Mouse (Mus musculus): ENCODE data around the gene Mapk3. TPM values are rescaled to one million over a fixed set of nuclear protein-coding genes. Genes with fewer than 3 reads are reported as not detected.

Mapk3 gene
- total RNA-seq, 2 experiments from 2014 or later = 56.5 to 59.8 TPM

DNA sequence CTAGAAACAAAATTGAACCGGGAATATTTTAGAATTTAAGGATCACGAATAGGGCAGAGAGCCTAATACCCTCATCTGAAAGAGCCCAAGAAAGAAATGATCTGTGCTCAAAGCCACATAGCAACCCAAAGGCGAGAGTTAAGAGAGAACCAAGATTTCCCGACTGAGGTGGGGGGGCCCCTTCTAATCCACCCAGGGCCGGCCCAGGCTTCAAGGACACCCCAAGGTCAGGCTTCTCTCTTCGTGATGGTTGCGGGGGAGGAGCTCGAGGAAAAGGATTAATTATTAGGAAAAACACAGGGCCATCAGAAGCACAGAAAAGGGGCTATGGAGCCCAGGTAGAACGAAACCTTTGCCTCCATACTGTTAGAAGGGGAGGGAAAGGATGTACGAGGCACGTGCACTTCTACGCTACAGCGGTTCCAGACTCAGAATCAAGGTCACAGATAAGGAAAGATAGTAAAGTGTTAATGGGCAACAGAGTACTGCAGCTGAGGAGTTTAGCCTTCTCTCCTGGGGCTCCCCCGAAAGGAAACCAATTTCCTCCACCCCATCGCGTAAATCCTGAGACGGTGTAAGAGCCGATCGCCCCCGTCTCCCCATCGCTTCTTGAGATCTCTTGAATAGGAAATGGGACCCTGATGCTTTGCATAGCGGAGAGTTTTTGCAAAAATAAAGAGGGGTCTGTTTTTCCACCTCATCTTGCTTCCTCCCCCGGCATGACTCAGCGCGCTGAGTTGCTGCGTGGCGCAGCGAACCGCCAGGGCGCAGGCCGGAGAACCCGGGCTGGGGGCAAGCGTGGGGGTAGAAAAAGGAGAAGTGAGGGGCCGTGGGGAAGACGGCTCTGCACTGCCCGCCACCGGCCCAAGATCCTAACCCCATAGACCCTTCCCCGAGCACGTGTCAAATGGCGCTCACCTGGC, 39.0 kb downstream of the Mapk3 start:
- intact Hi-C loops (cut with DNase I) = no loop called here
- no peak for DNase-seq (ENCODE audit: low spot score)

DNA sequence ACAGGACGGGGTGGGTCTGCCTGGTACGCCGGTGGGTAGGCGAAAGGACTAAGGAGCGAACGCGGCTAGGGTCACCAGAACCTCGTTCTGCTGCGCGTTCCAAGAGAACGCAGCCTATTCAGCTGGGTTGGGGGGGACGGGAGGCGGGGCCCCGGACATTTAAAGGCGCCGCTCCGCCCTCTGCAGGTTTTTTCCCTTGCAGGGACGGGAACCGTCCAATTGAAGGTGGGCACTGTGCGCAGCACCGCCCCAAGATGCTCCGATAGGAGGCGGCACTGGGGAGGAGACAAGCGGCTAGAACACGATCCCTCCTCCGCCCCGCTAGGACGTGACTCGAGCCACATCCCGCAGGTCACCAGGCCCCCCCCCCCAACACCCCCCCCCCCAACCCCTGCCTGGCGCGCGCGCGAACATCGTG, 39.7 kb downstream of the Mapk3 start:
- intact Hi-C loops (cut with DNase I) = no loop called here

DNA sequence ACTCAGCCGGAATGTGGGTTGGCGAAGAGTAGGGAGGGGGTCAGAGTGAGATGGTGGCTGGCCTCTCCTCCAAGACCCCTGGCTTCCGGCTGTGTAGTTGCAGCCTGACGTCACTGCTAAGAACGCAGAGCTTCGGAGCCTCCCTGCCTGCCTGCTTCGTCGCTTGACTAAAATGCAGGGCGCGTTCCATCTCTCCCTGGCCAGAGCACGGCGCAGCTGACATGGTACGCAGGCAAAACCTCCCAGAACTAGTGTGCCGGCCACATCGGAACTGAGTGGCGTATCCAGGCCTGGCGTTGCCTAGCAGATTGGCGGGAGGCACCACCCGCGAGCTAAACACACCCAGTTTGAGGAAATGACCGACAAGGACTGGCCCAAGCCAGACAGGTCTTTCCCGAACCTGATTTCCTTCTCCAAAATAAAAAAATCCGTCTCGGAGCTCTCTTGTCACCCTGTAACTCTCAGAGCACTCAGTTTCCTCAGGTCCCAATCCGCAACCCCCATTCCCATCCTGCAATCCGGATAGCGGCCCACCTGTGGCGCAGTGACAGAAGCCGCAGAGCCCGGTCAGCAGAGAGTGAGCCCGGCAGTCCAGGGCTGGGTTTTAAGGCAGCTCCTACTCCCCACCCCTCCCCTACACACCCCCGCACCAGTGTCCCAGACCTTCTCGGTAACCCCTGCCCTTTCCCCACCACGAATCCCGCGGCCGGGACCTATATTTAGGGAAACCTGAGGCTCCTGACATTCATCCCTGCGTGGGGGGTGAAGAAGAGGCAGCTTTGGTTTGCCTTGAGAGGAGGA, 40.3 kb downstream of the Mapk3 start:
- intact Hi-C loops (cut with DNase I) = loop anchor here (5.0 kb wide), 1 partner anchor 233 kb away; no protein-coding TSS in a partner anchor
- DNase-seq (ENCODE audit: low spot score) = no peak

More for the DNA sequence above, 39.7 kb downstream of the Mapk3 start:
- peak; percentile 98 for DNase-seq (ENCODE audit: low spot score)

DNA sequence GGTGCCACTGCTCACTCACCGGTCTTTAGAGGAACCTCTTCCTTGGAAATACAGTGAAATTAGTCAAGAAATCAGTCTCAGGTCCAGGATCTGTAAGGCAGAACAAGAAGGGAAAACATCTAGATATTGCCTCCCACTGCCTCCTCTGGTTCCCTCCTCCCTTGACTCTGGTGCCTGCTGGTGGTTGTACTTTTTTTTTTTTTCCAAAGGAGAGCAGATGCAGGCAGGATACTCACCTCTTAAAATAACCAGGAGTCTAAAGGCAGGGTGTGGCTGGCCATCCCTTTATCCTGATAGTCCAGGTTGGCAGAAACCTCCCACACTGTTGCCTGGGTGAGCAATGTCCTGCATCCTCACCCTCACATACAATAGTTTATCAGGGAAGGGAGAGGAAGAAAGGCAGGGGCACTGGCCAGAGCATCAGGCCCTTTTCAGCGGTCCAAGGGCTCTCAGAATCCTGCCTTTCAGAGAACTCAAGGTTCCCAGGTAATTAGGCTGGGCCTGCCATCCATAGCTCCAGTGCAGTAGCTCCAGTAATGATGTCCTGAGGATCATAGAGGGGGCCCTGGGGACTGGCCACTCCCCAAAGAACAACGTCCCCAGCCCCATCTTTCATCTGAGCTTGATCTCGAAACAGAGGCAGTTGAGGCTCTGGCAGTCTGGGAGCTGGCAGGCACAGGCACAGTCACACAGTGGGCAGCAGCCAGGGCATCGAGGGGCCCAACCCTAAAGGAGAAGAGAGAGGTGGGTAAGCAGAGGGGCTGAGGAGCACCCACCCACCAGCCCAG, 41.1 kb downstream of the Mapk3 start:
- no peak for DNase-seq (ENCODE audit: low spot score)
- intact Hi-C loops (cut with DNase I) = loop anchor here (5.0 kb wide), 1 partner anchor 232 kb away; no protein-coding TSS in a partner anchor

DNA sequence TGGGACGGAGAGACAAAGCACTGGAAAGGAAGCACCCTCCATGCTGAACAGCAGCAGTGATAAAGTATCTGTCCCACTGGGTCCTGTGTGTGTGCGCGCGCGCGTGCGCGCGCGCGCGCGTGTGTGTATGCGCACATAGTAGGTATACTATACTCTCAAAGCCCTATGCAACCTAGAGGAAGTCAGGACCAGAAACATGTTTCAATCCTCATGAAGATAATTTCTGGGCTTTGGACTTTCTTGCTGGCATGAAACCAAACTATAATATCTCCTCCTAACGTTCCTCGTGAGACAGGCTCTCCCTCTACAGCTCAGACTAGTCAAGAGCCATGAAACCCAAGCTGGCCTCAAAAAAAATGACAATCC, 41.6 kb downstream of the Mapk3 start:
- intact Hi-C loops (cut with DNase I) = loop anchor here (5.0 kb wide), 1 partner anchor 231 kb away; no protein-coding TSS in a partner anchor

DNA sequence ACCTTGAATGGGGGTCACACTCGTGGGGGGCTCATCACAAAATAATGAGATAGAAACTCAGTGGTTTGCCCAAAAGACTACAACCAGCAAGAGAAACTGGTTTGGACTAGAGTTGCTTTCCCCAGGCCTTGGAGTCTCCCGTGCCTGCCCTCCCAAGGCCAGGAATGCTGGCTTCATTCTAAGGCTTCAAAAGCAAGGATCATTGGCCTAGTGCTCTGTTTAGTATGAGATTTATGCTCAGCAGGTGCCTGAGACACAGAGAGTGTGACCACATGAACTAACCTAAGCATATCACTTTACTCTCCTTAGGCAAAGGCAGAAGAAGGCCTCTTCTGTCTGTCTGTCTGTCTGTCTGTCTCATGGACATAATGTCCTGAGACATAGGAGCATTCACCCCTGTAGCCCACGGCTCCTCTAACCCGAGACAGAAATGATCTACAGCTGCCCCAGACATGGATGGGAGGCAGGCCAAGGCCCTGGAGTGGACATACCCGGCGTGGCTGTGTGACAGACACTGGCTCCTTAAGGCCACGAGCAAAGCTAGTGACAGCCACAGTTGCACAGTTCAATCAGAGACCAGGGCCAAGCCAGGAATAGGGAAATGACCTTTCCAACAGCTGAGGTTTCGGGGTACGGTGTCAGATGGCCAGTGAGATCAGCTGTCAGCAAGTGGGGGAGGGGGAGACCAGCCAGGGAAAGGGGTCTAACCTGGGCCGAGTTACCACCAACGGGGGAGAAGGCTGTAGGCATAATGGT, 42.9 kb downstream of the Mapk3 start:
- DNase-seq (ENCODE audit: low spot score) = no peak
- intact Hi-C loops (cut with DNase I) = loop anchor here (5.0 kb wide), 1 partner anchor 230 kb away; no protein-coding TSS in a partner anchor

More for the DNA sequence above, 41.6 kb downstream of the Mapk3 start:
- no peak for DNase-seq (ENCODE audit: low spot score)

DNA sequence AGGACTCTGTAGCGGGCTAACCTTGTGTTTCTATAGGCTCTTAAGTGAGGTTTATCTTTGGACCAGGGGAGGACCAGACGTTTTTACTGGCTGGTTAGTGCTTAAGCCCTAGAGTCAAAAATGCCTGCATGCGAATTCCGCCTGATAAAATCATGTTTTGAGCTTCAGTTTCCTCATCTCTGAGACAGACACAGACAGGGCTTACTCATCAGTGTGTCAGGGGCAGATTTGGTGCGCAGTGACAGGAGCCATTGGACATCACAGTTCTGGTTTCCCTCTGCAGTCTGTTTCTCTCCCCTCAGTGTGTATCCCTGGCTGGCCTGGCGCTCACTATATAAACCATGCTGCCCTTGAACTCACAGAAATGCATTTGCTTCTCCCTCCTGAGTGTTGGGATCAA, 43.8 kb downstream of the Mapk3 start:
- intact Hi-C loops (cut with DNase I) = loop anchor here (5.0 kb wide), 1 partner anchor 229 kb away; no protein-coding TSS in a partner anchor
- DNase-seq (ENCODE audit: low spot score) = no peak

DNA sequence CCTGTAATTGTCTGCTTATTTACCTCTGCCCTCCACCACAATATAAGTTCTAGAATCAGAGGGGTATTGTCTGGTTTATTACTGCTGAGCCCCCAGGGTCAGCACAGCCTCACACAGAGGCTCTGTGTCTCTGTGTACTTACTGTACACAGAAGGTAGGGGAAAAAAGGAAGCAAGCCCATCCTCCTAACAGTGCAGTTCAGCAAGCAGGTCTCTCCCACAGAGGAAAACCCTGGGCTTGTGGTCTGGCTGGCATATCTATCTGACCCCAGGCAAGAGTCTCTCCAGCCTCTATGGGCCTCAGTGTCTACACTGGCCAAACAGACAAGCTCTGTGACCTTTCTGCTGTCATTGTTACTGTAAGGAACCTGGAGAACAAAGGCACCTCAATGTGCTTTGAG, 44.4 kb downstream of the Mapk3 start:
- intact Hi-C loops (cut with DNase I) = loop anchor here (5.0 kb wide), 1 partner anchor 229 kb away; no protein-coding TSS in a partner anchor
- no peak for DNase-seq (ENCODE audit: low spot score)

DNA sequence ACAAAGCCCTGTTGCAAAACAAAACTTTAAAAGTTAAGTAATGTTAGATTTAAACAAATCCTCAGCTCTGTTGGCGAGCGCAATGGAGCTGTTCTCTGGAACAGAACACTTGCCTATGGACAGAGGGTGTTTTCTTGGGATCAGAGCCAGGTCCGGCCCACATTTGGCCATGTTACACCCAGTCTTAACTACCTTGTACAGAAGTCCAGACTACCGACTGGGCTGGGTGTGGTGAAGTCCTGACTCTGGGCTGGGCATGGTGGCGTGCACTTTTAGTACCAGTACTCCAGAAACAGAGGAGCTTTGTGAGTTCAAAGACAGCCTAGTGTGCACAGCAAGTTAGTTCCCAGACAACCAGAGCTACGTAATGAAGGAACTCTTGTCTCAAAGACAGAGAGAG, 47.6 kb downstream of the Mapk3 start:
- intact Hi-C loops (cut with DNase I) = no loop called here
- no peak for DNase-seq (ENCODE audit: low spot score)

DNA sequence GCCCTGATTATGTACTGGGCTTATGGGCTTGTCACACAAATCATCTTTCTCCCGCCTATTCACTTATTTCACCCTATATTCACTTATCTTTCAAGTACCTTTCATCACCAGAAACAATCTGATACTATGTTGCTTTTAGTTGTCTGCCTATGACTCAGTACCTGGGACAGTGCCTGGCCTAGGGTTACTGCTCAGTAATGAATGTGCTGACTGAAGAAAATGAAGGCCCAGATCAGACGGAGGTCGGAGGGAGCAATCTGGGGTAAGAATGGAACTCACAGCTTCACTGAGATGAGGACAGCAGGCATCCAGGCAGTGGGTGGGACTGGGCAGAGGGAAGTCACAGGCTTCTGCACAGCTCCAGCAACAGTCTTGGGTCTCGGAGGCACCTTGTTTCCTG, 48.0 kb downstream of the Mapk3 start:
- intact Hi-C loops (cut with DNase I) = no loop called here
- no peak for DNase-seq (ENCODE audit: low spot score)

DNA sequence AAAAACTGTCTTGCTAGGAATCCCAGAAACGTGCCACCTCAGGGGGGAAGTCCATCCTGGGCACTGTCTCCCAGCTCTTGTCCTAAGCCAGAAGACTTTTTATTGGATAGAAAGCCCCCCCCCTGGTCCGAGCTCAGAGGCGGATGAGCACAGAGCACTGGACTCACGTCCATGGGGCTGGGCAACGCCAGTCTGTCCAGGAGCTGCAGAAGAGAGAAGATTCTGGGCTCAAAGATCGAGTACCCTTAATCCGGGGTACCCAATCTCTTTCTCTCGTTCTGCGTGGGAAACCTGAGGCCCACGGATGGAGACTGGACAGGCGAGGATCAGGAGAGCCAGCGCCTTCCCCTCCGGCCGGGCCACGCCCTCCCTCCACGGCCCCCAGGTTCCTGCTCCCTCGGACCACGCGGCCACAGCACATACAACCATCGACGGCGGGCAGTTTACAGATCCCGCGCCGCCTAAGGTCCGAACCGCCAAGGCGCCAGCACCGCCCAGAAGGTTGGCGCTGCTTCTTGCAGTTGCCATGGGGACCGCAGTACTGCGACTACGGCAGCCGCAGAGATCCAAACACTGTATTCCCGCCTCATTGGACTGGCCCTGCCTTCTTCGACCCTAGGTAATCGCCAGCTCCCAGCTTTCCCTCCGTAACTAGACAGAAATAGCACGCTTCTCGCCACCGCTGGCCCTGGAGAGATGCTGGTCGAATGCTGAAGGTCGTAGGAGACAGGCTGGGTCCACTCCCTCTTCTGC, 49.5 kb downstream of the Mapk3 start:
- peak; percentile 80 for DNase-seq (ENCODE audit: low spot score)
- intact Hi-C loops (cut with DNase I) = no loop called here

DNA sequence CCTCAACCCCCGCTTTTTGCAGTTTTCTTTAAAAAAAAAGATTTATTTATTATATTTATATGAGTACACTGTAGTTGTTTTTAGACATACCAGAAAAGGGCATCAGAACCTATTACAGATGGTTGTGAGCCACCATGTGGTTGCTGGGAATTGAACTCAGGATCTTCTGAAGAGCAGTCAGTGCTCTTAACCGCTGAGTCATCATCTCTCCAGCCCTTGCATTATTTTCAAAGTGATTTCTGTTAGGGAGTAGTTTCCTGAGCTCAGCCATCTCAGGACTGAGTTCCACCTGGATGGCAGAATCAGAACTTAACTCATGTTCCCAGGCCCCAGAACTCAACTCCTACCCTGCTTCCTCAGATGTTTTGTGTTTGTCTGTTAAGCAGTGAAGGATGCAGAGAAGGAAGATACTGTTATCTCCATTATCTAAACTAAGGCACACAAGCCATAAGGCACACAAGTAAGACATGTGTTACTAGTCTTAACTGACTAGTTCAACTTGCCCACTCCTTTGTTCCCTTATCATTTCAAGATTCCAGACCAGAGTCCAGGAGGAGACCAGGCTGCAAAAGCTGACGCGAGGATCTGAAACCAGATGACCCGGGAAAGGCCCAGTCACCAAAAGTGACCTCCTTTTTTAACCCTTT, 50.4 kb downstream of the Mapk3 start:
- no peak for DNase-seq (ENCODE audit: low spot score)
- intact Hi-C loops (cut with DNase I) = no loop called here

Other genes starting within 250 kb of the Mapk3 start
- 100 to 1,000 TPM; 130 to 139 TPM for gene Eif3c, start 193.2 kb upstream of the Mapk3 start, total RNA-seq (2021)
- gene Apobr, start 174.7 kb upstream of the Mapk3 start, total RNA-seq (2021) = under 1 TPM; 0.28 to 0.86 TPM
- gene Cln3, start 173.8 kb upstream of the Mapk3 start, total RNA-seq (2021) = 10 to 100 TPM; 11.3 to 13.6 TPM
- not detected for gene Il27, start 164.7 kb upstream of the Mapk3 start, total RNA-seq (2021)
- 1 to 10 TPM; 7.7 to 9.4 TPM for gene Nupr1, start 128.7 kb upstream of the Mapk3 start, total RNA-seq (2021)
- 10 to 100 TPM; 25.9 to 27.2 TPM for gene Sgf29, start 110.3 kb upstream of the Mapk3 start, total RNA-seq (2021)
- gene Sult1a1, start 83.2 kb upstream of the Mapk3 start, total RNA-seq (2021) = 10 to 100 TPM; 28.5 to 32.3 TPM
- gene Bola2, start 64.2 kb upstream of the Mapk3 start, total RNA-seq (2021) = 10 to 100 TPM; 43.0 to 49.7 TPM
- 1 to 10 TPM; 4.3 to 4.5 TPM for gene Slx1b, start 63.8 kb upstream of the Mapk3 start, total RNA-seq (2021)
- gene Coro1a, start 51.8 kb upstream of the Mapk3 start, total RNA-seq (2021) = 10 to 100 TPM; 10.6 to 10.8 TPM
- 1 to 10 TPM; 1.6 to 2.1 TPM for gene Gdpd3, start 6.7 kb downstream of the Mapk3 start, total RNA-seq (2021)
- 10 to 100 TPM; 63.7 to 74.0 TPM for gene Ypel3, start 17.4 kb downstream of the Mapk3 start, total RNA-seq (2021)
- gene Tbx6, start 21.9 kb downstream of the Mapk3 start, total RNA-seq (2021) = under 1 TPM; 0.34 to 0.70 TPM
- 10 to 100 TPM; 32.7 to 33.1 TPM for gene Ppp4c, start 32.9 kb downstream of the Mapk3 start, total RNA-seq (2021)
- gene Fam57b, start 38.1 kb downstream of the Mapk3 start, total RNA-seq (2021) = 10 to 100 TPM in 1 of 2 experiments, 1 to 10 TPM in 1; 8.9 to 10.4 TPM
- not detected for gene 4930451I11Rik, start 72.0 kb downstream of the Mapk3 start, total RNA-seq (2021)
- not detected for gene Doc2a, start 87.8 kb downstream of the Mapk3 start, total RNA-seq (2021)
- gene Hirip3, start 102.4 kb downstream of the Mapk3 start, total RNA-seq (2021) = 1 to 10 TPM; 5.1 to 5.5 TPM
- 10 to 100 TPM; 17.7 to 18.9 TPM for gene Ino80e, start 102.8 kb downstream of the Mapk3 start, total RNA-seq (2021)
- 10 to 100 TPM; 43.6 to 44.6 TPM for gene Taok2, start 125.1 kb downstream of the Mapk3 start, total RNA-seq (2021)
- gene Tmem219, start 163.3 kb downstream of the Mapk3 start, total RNA-seq (2021) = 10 to 100 TPM in 1 of 2 experiments, 1 to 10 TPM in 1; 7.6 to 11.5 TPM
- 1 to 10 TPM; 5.3 to 6.8 TPM for gene Kctd13, start 169.3 kb downstream of the Mapk3 start, total RNA-seq (2021)
- not detected for gene Asphd1, start 190.0 kb downstream of the Mapk3 start, total RNA-seq (2021)
- gene Sez6l2, start 191.0 kb downstream of the Mapk3 start, total RNA-seq (2021) = 10 to 100 TPM in 1 of 2 experiments, 1 to 10 TPM in 1; 8.3 to 11.4 TPM
- gene Cdipt, start 216.3 kb downstream of the Mapk3 start, total RNA-seq (2021) = 10 to 100 TPM; 52.0 to 56.6 TPM
- under 1 TPM in 1 of 2 experiments, not detected in 1; 0.25 TPM for gene Cdiptos, start 216.5 kb downstream of the Mapk3 start, total RNA-seq (2021)

All from heart, postnatal 25 days (tissue).